Mouse (Mus musculus) regulatory T cell (primary cell): ENCODE measurements at regions not wholly inside any gene's neighbourhood (a gene's known extent, or its start where the extent isn't known, plus 50 kb on each side); places are given as distances from the start of the nearest gene placed in this dataset.
"Not testable (repeated sequence)": the region's sequence is repeated elsewhere in the genome, so short reads cannot be mapped to it uniquely, and the experiment has no call there.

Experiments
- in situ Hi-C: fragments of 300-600 bp; cut with MboI, MseI; formaldehyde crosslinking; loops from one replicate; pipeline ENCODE4 v1.15.1; 2025; ENCODE audit warnings: high pct_unique_total_duplicates

DNA sequence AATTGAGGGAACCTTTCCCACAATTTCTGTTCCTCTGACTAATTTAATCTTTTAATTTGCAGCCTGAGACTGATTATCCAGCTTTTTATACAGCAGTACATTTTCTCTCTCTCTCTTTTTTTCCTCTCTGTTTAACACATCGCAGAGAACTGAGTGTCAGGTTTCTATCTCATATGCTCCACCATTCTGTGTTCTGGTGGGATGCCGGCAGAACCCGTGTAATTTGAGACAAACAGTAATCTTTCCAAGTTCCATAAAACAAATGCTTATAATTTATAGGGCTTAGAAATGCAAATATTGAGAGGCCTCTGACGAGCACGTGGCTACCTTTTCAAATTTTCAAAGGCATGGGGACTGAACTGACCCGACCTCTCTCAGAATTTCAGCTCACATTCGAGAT, 59.1 kb downstream of the Zbtb18 start:
- in situ Hi-C loops = no loop called here

DNA sequence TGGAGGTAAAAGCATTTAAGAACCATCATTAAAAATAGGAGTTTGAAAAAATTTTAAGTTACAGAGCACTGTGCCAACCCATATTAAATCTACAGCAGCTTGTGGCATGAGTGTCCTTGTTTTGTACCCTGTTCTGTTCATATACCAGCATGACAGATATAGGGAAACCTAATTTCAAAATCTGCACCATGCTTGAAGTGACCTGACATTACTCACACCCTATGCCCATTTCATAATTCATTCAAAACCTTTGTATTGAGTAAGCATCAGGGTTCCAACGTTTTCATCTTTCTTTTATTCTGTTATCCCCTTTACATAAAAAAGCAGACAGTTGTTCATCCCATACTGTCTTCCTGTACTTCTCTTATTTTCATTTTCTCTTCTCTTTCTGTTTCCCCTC, 61.8 kb downstream of the Zbtb18 start:
- in situ Hi-C loops = no loop called here

DNA sequence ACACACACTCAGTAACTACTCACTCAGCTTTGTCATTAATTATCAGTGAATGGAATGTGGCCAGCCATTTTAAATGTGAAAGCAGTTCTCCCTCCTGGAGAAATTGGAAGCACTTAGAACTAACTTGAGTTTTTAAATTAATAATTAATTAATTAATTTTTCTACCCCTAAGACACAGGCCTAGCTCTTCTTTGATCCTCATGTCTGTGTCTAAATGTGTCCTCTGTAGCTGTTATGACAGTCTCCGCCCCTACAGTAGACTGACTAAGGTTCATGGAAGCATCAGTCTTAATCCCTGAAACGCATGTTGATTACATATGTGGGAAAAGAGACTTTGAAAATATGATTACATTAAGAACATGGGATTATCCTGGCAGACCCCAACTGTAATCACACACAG, 62.6 kb downstream of the Zbtb18 start:
- in situ Hi-C loops = no loop called here

DNA sequence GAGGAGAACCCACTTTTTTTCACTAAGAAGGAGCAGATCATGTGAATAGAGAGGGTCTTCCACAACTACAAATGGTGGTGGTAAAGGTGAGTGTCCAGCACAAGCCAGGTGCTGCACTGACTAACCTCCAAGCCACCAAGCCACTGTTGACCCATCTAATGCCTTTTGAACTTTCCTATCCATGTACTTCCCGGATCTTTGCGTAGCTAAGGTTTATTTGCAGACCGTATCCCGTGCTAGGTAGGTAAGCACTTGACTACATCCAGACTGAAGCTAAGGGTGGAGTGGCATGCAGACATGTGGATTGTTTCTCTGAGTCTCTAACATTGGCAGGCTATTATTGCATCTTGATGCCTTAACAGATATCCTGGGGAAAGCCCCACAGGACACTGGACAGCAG, 65.2 kb downstream of the Zbtb18 start:
- in situ Hi-C loops = not testable (repeated sequence)

DNA sequence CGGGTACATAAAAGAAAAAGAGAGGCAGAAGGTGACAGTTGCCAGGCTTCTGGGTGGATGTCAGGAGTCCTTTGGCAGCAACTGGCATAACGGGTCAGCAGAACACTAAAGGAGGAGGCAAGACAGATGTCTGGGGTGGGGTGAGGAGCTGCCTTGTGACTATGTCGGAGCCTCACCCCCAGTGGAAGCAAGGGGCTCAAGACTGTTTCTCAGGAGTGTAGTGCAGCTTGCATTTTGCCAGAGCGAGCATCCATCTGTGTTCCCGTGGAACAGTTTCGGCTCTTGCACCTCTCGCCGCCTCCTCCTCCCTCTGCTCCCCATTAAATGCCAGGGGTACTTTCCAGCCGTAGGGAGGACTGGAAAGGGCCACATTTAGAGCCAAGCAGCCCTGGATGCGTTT, 67.6 kb downstream of the Zbtb18 start:
- in situ Hi-C loops = no loop called here

DNA sequence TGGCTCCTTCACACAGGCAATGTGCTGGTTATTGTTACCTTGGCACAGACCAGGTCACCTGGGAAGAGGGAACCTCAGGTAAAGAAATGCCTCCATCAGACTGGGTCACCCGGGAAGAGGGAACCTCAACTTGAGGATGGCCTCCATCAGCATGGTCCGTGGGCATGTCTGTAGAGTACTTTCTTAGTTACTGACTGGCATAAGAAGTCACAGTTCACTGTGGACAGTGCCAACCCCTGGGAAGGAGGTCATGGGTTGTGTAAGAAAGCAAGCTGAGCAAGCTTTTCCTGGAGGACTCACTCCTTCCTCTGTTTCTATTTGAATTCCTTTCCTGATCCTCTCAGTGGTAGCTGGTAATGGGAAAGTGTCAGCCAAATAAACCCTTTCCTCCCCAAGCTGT, 70.0 kb downstream of the Zbtb18 start:
- in situ Hi-C loops = no loop called here

DNA sequence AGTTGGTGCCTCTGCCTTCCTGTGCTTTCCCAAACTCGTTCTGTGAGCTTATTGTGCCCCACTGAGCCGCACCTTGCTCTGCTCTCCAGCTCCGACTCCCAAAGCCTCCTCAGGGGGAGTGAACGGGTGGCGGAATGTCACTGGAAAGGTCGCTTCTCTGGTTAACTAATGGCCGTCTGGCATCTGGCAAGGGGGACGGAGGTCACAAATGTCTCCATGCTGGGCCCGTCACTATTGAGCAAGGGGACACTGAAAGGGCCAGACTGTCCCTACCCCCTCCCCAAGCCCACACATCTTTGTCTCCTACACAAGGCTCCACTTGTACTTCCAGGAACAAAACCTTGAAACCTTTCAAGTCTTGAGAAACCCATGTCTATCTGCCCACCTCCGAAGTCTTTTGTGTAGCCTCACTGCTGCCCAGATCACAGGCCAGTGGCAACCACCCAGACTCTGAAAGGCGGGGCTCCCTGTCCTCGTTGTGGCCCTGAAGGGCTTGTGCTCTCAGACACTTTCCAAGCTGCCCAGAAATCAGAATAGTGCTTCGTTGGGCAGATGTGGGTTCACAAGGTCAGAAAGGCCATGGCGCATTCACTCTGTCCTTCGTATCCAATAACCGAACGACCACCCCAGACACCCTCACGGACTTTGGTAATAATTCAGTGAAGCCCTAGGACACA, 75.9 kb downstream of the Zbtb18 start:
- in situ Hi-C loops = no loop called here

DNA sequence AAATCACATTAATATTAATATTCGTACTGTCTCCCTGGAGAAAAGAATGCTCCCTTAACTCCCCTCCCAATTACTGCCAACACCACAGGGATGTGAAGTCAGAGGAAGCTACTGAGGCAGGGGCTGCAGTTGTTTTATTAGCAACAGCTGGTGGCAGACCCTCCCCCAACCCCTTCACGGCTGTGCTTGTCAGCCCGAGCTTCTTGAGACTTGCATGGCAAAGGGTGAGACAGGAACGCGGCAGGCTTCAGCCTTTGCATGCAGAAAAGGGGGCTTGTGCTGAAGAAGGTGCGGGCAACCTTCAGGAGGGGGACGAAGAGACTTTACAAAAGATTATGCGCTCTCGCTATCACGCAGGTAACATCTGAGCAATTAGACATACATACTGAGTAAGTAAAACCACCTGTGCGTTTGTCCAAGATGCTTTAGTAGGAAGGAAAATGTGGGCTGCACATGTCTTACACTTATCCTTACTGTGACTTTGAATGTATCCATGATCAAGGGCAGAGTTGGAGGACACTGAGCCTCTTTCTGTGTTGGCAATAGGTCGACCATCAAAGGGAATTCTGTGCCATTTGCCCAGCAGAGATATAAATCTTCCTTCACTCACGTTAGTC, 76.9 kb downstream of the Zbtb18 start:
- in situ Hi-C loops = no loop called here

DNA sequence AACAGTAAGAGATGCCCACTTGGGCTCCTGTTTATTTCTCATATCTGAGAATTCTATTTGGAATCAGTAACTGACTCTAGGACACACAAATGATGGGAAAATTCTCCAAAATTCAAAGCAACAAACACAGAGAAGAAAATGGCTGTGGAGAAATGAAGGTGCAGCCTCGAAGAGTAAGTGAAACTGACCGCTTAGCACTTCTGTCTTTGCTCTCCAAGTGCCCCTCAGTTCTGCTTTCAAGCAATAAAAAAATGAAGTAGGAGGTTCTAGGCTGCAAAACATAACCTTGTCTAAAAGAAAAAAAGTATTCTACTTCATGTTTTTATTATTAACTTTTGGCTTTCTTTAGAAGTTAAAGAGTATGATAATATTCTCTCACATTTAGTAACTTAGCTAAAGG, 79.0 kb downstream of the Zbtb18 start:
- in situ Hi-C loops = no loop called here

DNA sequence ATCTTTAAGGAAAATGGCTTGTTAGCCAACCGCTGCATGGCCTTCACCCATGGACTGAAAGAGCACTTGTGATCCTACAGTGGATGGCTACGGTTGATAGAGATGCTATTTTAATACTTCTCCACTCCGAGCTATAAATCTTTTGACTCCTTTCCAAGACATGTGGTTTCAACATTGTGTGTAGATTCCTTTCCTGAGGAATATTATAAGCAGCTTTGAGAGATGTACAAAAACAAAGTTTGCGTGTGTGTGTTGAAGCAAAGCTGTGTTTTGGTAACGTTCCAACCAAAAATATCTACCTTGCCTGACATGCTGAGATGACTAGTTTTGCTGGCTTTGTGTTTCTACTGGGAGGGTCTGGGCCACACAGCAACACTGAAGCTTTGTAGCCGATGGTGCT, 83.0 kb downstream of the Zbtb18 start:
- in situ Hi-C loops = no loop called here

DNA sequence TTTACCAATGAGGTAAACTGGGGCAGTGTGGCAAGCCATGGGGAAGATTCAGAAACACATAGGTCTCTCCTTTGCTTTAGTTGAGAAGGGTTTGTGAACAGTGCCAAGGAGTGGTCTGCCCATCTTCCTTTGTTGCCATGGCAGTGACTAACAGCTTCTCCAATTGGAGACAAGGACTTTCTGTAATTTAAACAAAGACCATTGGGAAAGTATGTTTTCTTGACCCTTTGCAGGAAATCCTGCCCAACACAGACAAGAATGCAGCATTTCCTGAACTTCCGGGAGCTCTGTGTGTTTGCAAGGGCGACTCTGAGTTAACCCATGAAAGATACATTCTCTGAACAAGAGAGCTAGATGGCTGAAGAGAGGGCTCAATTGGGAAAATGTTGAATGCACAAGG, 89.6 kb downstream of the Zbtb18 start:
- in situ Hi-C loops = no loop called here

DNA sequence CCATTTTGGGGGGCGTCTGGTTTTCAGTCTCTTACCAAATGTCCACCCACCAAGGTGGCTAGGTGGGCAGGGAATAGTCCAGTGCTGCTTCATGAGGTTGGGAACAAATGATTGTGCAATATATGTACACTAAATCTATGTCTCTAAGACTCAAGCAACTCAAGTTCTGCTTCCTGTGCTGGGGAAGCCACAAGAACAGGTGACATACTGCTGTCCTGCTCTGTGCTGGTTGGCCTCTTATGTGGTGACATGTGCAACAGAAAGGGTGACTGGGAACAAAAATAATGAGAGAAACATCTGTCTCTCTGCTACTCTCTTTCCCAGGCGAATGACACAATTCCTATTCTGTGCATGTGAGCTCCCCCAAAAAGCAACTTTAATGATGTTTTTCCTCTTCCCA, 90.5 kb downstream of the Zbtb18 start:
- in situ Hi-C loops = no loop called here

DNA sequence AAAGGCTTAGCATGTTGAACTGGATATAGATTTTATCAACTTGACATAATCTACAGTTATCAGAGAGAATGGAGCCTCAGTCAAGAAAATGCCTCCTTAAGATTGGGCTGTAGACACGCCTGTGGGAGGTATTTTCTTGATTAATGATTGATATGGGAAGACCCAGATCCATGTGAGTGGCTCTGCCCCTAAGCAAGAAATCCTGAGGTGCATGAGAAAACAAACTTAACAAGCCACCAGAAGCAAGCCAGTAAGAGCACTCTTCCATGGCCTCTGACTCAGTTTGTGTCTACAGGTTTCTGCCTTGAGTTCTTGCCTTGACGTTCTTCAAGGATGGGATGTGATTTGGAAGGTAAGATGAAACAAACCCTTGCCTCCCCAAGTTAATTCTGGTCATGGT, 91.2 kb downstream of the Zbtb18 start:
- in situ Hi-C loops = no loop called here

DNA sequence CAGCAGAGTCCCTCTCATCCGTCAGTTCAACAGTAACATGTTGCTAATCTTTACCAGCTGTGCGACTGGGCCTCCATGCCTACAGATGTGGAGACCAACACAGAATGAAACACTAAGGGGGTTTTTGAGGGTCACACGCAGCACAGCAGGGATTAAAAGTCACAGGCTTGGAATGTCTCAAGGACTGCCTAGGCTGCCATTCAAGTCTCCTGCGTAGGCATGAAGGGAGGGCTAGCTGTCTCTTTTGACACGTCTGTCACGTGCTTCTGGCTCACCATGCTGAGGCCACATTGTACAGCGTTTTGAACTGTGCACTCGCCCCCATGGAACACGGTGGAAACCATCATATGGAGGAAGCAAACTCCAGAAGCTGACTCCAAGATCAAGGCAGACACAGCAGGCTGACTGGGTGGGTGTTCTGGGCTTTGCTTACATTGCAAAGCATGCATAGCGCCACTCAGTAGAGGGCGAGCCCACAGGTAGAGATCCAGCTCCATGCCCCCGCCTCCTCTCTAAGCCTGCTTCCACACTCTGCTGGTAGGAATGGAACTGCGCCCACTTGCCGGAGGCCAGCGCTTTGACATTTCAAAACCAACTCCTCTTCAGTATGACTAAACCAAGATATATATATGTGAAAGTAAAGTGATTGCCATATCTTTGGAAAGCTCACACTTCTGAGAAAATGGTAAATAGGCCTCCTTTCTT, 103.0 kb downstream of the Zbtb18 start:
- in situ Hi-C loops = no loop called here

DNA sequence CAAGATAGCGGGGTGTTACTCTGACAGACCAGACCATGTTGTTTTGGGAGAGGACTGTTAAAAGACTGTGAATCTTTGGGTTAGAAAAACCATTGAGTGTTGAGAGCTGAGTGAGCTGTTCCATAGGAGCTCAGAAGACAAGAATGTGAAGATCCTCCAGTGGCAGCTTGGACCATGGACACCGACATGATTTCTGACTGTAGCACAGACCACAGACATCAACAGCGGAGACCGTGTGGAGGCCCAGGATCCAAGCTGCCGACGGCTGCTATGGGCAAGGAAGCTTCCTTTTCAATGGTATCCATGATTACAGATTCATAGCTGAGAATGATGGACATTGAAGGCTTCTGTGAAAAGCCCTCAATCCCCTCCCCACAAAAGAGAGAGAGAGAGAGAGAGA, 105.6 kb downstream of the Zbtb18 start:
- in situ Hi-C loops = no loop called here

DNA sequence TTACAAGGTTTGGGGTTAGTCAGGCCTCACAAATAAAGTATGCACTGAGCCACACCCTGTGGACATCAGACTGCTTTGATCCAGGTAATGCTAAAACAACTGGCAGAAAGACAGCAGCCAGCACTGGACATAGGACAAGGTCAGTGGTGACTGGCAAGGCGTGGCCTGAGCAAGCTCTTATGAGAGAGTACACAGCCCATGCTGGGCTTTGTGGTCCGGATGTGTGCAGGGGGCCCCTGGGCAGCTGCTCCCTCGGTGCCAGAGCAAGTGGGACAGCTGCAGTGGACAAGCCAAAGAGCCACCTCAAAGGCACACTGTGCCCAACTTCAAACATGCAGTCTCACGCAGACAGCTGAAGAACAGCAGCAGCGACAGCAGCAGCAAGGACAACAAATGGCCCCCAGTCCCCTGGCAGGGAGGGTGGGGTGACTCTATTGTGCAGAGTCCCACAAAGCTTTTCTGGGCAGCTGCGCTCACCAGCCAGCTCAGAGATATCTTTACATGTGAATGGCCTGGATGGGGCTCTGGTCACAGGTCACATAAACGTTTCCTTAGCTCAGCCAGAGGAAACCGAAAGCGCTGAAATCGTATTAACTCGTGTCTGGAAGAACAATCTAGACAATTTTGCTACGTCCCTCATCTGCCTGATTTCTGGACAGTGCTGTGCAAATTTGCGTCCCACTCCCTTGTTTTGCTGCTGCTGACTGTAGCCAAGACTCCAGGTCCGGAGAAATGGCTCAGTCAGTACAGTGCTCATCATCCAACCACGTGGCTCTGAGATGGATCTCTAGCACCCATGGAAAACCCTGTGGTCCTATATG, 113.5 kb downstream of the Zbtb18 start:
- in situ Hi-C loops = loop anchor here (10.0 kb wide), 1 partner anchor 1391 kb away; no protein-coding TSS in a partner anchor

DNA sequence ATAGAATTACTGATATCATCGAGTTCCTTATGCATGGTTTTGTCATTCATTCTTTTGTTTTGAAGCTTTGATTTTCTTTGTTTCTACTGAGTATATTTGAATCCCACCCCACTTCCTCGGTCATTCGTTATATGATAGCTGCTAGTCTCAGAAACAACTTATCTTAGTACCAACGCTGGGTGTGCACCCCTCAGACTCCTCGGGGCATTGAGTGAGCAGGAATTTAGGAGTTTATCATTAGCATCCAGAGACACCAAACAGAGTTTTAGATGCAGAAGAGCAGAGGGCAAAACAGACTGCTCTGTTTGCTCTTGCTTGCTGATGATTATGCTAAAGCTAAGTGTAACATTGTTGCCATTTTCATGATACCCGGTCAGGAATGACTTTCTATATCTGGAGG, 115.3 kb downstream of the Zbtb18 start:
- in situ Hi-C loops = loop anchor here (10.0 kb wide), 1 partner anchor 1393 kb away; no protein-coding TSS in a partner anchor

DNA sequence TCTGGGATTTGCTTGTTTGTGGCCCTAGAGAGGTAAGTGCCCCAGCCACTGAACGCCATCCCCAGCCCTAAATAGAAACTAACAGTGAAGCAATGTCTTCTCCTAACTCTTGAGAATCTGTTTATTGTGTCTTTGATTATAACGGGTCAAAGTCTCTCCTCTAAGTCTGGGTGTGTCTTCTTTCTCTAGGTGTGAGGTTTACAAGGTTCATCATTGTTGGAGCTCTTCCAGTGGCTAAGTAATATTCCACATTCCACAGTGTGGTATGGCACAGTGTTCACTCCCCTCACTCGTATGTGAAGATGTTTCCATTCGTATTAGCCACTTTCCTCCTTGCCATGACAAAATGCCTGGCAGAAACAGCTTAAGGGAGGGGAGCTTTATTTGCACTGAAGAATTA, 115.7 kb downstream of the Zbtb18 start:
- in situ Hi-C loops = loop anchor here (10.0 kb wide), 1 partner anchor 1393 kb away; no protein-coding TSS in a partner anchor

DNA sequence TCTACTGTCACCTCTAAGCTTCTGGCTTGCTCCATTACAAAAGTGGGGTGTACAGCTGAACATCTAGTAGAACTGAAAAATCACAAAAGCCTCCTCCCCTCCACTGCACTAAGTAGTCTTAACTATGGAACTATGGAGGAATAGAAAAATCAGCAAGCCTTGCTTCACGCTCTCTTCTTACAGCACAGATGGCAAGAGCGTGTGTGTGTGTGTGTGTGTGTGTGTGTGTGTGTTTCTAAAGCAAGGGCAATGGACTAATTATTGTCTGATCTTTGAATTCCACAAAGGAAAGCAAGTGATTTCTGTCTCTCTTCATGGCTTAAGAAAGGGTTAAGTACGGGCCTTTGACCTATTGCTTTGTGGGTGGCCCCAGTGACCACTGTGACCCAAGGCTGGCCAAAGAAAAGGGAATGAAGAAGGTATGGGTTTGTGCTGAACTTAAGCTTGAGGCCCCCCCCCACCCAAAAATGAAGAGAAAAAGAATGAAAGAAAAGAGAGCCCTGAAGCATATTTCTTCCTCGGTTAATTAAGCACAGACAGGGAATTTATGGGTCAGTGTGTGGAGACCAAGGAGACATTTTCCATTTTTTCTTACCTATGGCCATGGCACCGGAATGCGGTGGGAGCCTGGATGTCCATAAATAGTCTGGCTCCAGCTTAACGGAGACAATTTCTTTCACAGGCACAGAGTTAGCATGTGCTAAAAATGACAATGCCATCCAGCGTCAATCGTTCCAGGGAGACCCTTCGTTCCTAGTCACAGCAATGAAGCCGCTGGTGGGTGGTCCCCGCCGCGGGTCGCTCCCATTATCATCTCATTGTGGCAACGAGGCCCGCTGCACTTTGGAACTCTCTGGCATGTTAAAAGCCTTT, 119.8 kb downstream of the Zbtb18 start:
- in situ Hi-C loops = no loop called here

DNA sequence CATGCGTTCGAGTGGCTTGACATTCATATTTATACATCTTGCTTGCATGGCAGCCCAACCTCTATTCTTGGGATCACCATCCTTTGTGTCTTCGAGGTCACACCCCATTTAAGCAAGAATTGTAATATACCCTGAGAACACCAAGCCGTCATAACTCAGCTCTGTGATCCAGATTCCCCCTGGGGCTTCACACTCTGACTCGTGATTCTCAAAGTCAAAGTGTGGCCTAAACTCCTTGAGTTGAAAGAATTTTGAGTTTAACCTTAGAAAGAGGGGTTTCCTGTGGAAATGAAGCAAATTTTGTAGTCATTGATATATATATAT, 120.4 kb downstream of the Zbtb18 start:
- in situ Hi-C loops = no loop called here

DNA sequence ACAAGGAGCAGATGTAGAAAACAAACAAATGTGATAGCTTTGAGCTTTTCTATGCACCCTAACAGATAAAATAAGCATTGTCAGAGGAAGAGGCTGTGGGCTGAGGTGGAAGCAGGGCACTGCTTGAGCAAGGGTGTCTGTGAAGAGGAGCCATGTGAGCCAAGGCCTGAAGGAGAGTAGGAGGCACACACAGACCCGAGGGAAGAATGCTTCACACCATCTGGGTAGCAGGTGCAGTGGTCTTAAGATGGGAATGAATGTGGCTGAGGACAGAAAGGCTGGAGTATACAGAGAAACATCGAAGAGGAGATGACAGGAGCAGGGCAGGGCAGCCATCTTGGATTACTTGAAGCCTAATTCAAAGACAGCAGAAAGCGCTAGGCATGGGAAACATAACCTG, 123.5 kb downstream of the Zbtb18 start:
- in situ Hi-C loops = no loop called here
